18 mouse cellular contexts compared by ENCODE assay signal in genomic region chr14:110623716-110624115, GRCm38 (mm10).
DNase-seq lines count a peak whose midpoint lies in the region; ATAC-seq lines count a peak whose summit lies in the region.
"Had no signal": no experiment of that assay in that cellular context is flagged by ENCODE, and none has a peak within 500 bp of the region (broad histone marks: within the 10 kb centered on the region; RNA-seq: fewer than 3 reads in every experiment).

No protein-coding gene starts in this region.

- H3K27ac ChIP-seq in forebrain, embryonic 14.5 days (ENCODE audit: low read depth, low read length), result no peak overlapping the region
- no peak overlapping the region for H3K27ac ChIP-seq in forebrain, embryonic 12.5 days
- no peak overlapping the region for H3K27ac ChIP-seq in heart, embryonic 12.5 days (ENCODE audit: poor library complexity, severe bottlenecking)
- no peak overlapping the region for H3K27ac ChIP-seq in midbrain, embryonic 14.5 days (replicated peaks; ENCODE audit: low read depth, low read length)
- no peak overlapping the region for H3K27ac ChIP-seq in midbrain, embryonic 10.5 days (replicated peaks)
- H3K27ac ChIP-seq: limb, embryonic 12.5 days; neural tube, embryonic 13.5 days; stomach, embryonic 15.5 days had no signal

- no peak for ATAC-seq in forebrain, embryonic 14.5 days
- ATAC-seq in forebrain, embryonic 12.5 days (ENCODE audit: low FRiP score), result no peak
- no peak for ATAC-seq in heart, embryonic 12.5 days (ENCODE audit: insufficient number of reproducible peaks, low FRiP score)
- no peak for ATAC-seq in midbrain, embryonic 14.5 days (ENCODE audit: low FRiP score, low TSS enrichment)
- ATAC-seq: activated CD4-positive, CD25-positive, alpha-beta regulatory T cell, adult 4 months; inflammation-experienced regulatory T-cells, adult 6 months had no signal

- no peak overlapping the region for H3K4me2 ChIP-seq in forebrain, embryonic 14.5 days (ENCODE audit: low read length)
- no peak overlapping the region for H3K4me2 ChIP-seq in forebrain, embryonic 12.5 days
- no peak overlapping the region for H3K4me2 ChIP-seq in heart, embryonic 12.5 days
- no peak overlapping the region for H3K4me2 ChIP-seq in midbrain, embryonic 14.5 days (ENCODE audit: low read length)
- H3K4me2 ChIP-seq: limb, embryonic 12.5 days; neural tube, embryonic 13.5 days; stomach, embryonic 15.5 days had no signal

- DNase-seq in forebrain, embryonic 14.5 days (ENCODE audit: low spot score), result peak; percentile 12
- DNase-seq in heart, adult 18-20 months, result peak; percentile 19 to 34
- peak; percentile 15 for DNase-seq in midbrain, embryonic 14.5 days
- no peak for DNase-seq in midbrain, embryonic 10.5 days (ENCODE audit: low spot score)
- DNase-seq in lung, postnatal 10 days, result peak; percentile 5
- DNase-seq in c-Kit-positive CD71-positive TER-119-positive erythroid progenitor cells, embryonic 14.5 days (ENCODE audit: low spot score), result no peak
- DNase-seq: adrenal gland, postnatal 25 days; embryo, embryonic 11 days; kidney, adult 9 months; retina, postnatal 1 day had no signal

- no peak overlapping the region for H3K4me3 ChIP-seq in forebrain, embryonic 14.5 days (ENCODE audit: low read depth, low read length)
- no peak overlapping the region for H3K4me3 ChIP-seq in forebrain, embryonic 12.5 days (replicated peaks)
- H3K4me3 ChIP-seq in heart, embryonic 12.5 days, result no peak overlapping the region
- H3K4me3 ChIP-seq in midbrain, embryonic 14.5 days (replicated peaks; ENCODE audit: low read depth, low read length), result no peak overlapping the region
- H3K4me3 ChIP-seq in midbrain, embryonic 10.5 days, result no peak overlapping the region
- H3K4me3 ChIP-seq: limb, embryonic 12.5 days; neural tube, embryonic 13.5 days; stomach, embryonic 15.5 days had no signal

- H3K4me1 ChIP-seq in forebrain, embryonic 14.5 days (ENCODE audit: control insufficient read depth, insufficient read depth, low read length), result no peaks in the 10 kb centered on the region
- H3K4me1 ChIP-seq in forebrain, embryonic 12.5 days, result no peaks in the 10 kb centered on the region
- no peaks in the 10 kb centered on the region for H3K4me1 ChIP-seq in heart, embryonic 12.5 days (replicated peaks)
- H3K4me1 ChIP-seq in midbrain, embryonic 14.5 days (ENCODE audit: control insufficient read depth, insufficient read depth, low read length), result no peaks in the 10 kb centered on the region
- H3K4me1 ChIP-seq in midbrain, embryonic 10.5 days, result no peaks in the 10 kb centered on the region
- H3K4me1 ChIP-seq: limb, embryonic 12.5 days; neural tube, embryonic 13.5 days; stomach, embryonic 15.5 days had no signal

- 22% methylated on average over 2 of the region's 2 CpGs for WGBS in forebrain, embryonic 14.5 days
- WGBS in forebrain, embryonic 12.5 days, result 45% methylated on average over 2 of the region's 2 CpGs
- WGBS in heart, embryonic 12.5 days, result 64% methylated on average over 2 of the region's 2 CpGs
- whole genome bisulfite sequencing in midbrain, embryonic 14.5 days, result 55% methylated on average over 2 of the region's 2 CpGs
- 57% methylated on average over 2 of the region's 2 CpGs for WGBS in midbrain, embryonic 10.5 days

- no peaks in the 10 kb centered on the region for H3K27me3 ChIP-seq in forebrain, embryonic 14.5 days (replicated peaks; ENCODE audit: control insufficient read depth, insufficient read depth, low read length)
- H3K27me3 ChIP-seq in forebrain, embryonic 12.5 days, result no peaks in the 10 kb centered on the region
- no peaks in the 10 kb centered on the region for H3K27me3 ChIP-seq in heart, embryonic 12.5 days (replicated peaks)
- no peaks in the 10 kb centered on the region for H3K27me3 ChIP-seq in midbrain, embryonic 14.5 days (ENCODE audit: control insufficient read depth, insufficient read depth, low read length)
- H3K27me3 ChIP-seq in midbrain, embryonic 10.5 days (ENCODE audit: low read depth, poor library complexity, severe bottlenecking), result no peaks in the 10 kb centered on the region
- H3K27me3 ChIP-seq: CH12.LX; limb, embryonic 12.5 days; neural tube, embryonic 13.5 days; stomach, embryonic 15.5 days had no signal

- no peaks in the 10 kb centered on the region for H3K9me3 ChIP-seq in forebrain, embryonic 14.5 days (replicated peaks; ENCODE audit: control insufficient read depth, low read length)
- H3K9me3 ChIP-seq in forebrain, embryonic 12.5 days, result no peaks in the 10 kb centered on the region
- H3K9me3 ChIP-seq in heart, embryonic 12.5 days (replicated peaks), result no peaks in the 10 kb centered on the region
- no peaks in the 10 kb centered on the region for H3K9me3 ChIP-seq in midbrain, embryonic 14.5 days (ENCODE audit: control insufficient read depth, low read length)
- H3K9me3 ChIP-seq in midbrain, embryonic 10.5 days (replicated peaks), result no peaks in the 10 kb centered on the region
- H3K9me3 ChIP-seq: limb, embryonic 12.5 days; neural tube, embryonic 13.5 days; stomach, embryonic 15.5 days had no signal

- H3K9ac ChIP-seq in forebrain, embryonic 14.5 days (ENCODE audit: low read length), result no peak overlapping the region
- H3K9ac ChIP-seq in forebrain, embryonic 12.5 days, result no peak overlapping the region
- no peak overlapping the region for H3K9ac ChIP-seq in heart, embryonic 12.5 days
- H3K9ac ChIP-seq in midbrain, embryonic 14.5 days (replicated peaks; ENCODE audit: low read length), result no peak overlapping the region
- H3K9ac ChIP-seq: limb, embryonic 12.5 days; neural tube, embryonic 13.5 days; stomach, embryonic 15.5 days had no signal

- H3K36me3 ChIP-seq in forebrain, embryonic 14.5 days (ENCODE audit: control insufficient read depth, insufficient read depth, low read length), result no peaks in the 10 kb centered on the region
- H3K36me3 ChIP-seq in forebrain, embryonic 12.5 days (replicated peaks), result no peaks in the 10 kb centered on the region
- H3K36me3 ChIP-seq in heart, embryonic 12.5 days, result no peaks in the 10 kb centered on the region
- no peaks in the 10 kb centered on the region for H3K36me3 ChIP-seq in midbrain, embryonic 14.5 days (ENCODE audit: control insufficient read depth, insufficient read depth, low read length)
- H3K36me3 ChIP-seq in midbrain, embryonic 10.5 days, result no peaks in the 10 kb centered on the region
- H3K36me3 ChIP-seq: limb, embryonic 12.5 days; neural tube, embryonic 13.5 days; stomach, embryonic 15.5 days had no signal

Comparison
In these comparisons a context has a peak if more than half of its experiments do, and no peak if none do; other contexts are left out.
1. DNase-seq: peak in forebrain, embryonic 14.5 days (single experiment), heart, adult 18-20 months (2 of 2), midbrain, embryonic 14.5 days (single experiment) and lung, postnatal 10 days (single experiment); none in midbrain, embryonic 10.5 days (single experiment) and c-Kit-positive CD71-positive TER-119-positive erythroid progenitor cells, embryonic 14.5 days (single experiment).